Mouse (Mus musculus) limb, embryonic 12.5 days (tissue): Measurements from ENCODE around the gene Nxn. TPM values are rescaled to one million over a fixed set of nuclear protein-coding genes. Genes with fewer than 3 reads are reported as not detected.
"Not testable (repeated sequence)": the region's sequence is repeated elsewhere in the genome, so short reads cannot be mapped to it uniquely, and the experiment has no call there.

ENCODE experiments used
- ATAC-seq: fragments of 200-750 bp; cut with Nextera tagmentation; 2 replicates; pipeline ENCODE4 v1.8.0; 2017; ENCODE audit warnings: low read depth, moderate TSS enrichment; ENCODE audit not compliant: insufficient number of reproducible peaks, insufficient read depth, low FRiP score, low TSS enrichment
- H3K27ac ChIP-seq: fragments of 300-500 bp; sonication (generic); 2 replicates; pipeline ENCODE4 v1.5.1; 2016; ENCODE audit warnings: mild to moderate bottlenecking, moderate library complexity
- H3K27me3 ChIP-seq: fragments of 300-500 bp; sonication (generic); 2 replicates; pipeline ENCODE4 v1.6.1; 2016; ENCODE audit warnings: mild to moderate bottlenecking, moderate library complexity
- H3K36me3 ChIP-seq: fragments of 300-500 bp; sonication (generic); 2 replicates; pipeline ENCODE4 v1.6.1; 2016; ENCODE audit warnings: mild to moderate bottlenecking, moderate library complexity
- H3K4me1 ChIP-seq: fragments of 300-500 bp; sonication (generic); replicated peaks from 2 replicates; pipeline ENCODE4 v1.6.1; 2016
- H3K4me2 ChIP-seq: fragments of 300-500 bp; sonication (generic); 2 replicates; pipeline ENCODE4 v1.6.1; 2016; ENCODE audit warnings: mild to moderate bottlenecking, moderate library complexity
- H3K4me3 ChIP-seq: fragments of 300-500 bp; sonication (generic); replicated peaks from 2 replicates; pipeline ENCODE4 v1.5.1; 2016; ENCODE audit warnings: mild to moderate bottlenecking
- H3K9ac ChIP-seq: fragments of 300-500 bp; sonication (generic); replicated peaks from 2 replicates; pipeline ENCODE4 v1.6.1; 2016; ENCODE audit warnings: mild to moderate bottlenecking, moderate library complexity
- H3K9me3 ChIP-seq: fragments of 300-500 bp; sonication (generic); 2 replicates; pipeline ENCODE4 v1.6.1; 2016; ENCODE audit warnings: mild to moderate bottlenecking, moderate library complexity
- WGBS: fragments of 180-500 bp; shearing (Covaris S2); methylation state at CpG from one replicate; pipeline ENCODE4 v1.1.7; 2016; 5-methylcytosine and 5-hydroxymethylcytosine counted together
- polyA plus RNA-seq: library from polyadenylated mRNA; unstranded; fragments of >200 nt; fragmentation: Nextera tagmentation; extraction: Ambion mirVana; gene quantifications from 2 replicates; pipeline ENCODE4 v1.2.1, GENCODE M21; 2016

Nxn gene
- polyA plus RNA-seq, 1 experiment from 2014 or later = 61.2 TPM

GRCm38 (mm10) chr11:76213841-76214240, 185.1 kb downstream of the Nxn start:
- no peaks in the 10 kb centered on the region for H3K27me3 ChIP-seq
- peaks cover 5% of the 10 kb centered on the region for H3K4me1 ChIP-seq
- no peaks in the 10 kb centered on the region for H3K9me3 ChIP-seq
- H3K4me3 ChIP-seq = no peak overlapping the region
- H3K9ac ChIP-seq = no peak overlapping the region
- no peak for ATAC-seq
- peaks cover 58% of the 10 kb centered on the region for H3K36me3 ChIP-seq
- no peak overlapping the region for H3K4me2 ChIP-seq
- H3K27ac ChIP-seq = no peak overlapping the region
- 94% methylated on average over 5 of the region's 5 CpGs for WGBS

- H3K9me3 ChIP-seq, ATAC-seq: not testable (repeated sequence)
- WGBS = 98% methylated on average over 6 of the region's 6 CpGs
Observed at GRCm38 (mm10) chr11:76211595-76211994, 187.3 kb downstream of the Nxn start.

GRCm38 (mm10) chr11:76210228-76210985, 188.5 kb downstream of the Nxn start:
- Histone ChIP-seq H3K4me3 (no peak overlapping the region), H3K4me1 (no peaks in the 10 kb centered on the region), H3K27ac (no peak overlapping the region), H3K27me3 (no peaks in the 10 kb centered on the region), H3K36me3 (peaks cover 92% of the 10 kb centered on the region), H3K9me3 (no peaks in the 10 kb centered on the region), H3K9ac (no peak overlapping the region), H3K4me2 (no peak overlapping the region)
- WGBS = 90% methylated on average over 13 of the region's 13 CpGs
- no peak for ATAC-seq

More at GRCm38 (mm10) chr11:76211595-76211994, 187.3 kb downstream of the Nxn start:
- H3K4me2 ChIP-seq, H3K4me3 ChIP-seq, H3K27me3 ChIP-seq, H3K27ac ChIP-seq, H3K9ac ChIP-seq, H3K4me1 ChIP-seq: not testable (repeated sequence)
- H3K36me3 ChIP-seq = peaks cover 80% of the 10 kb centered on the region

Other genes starting within 250 kb of the Nxn start
- 39.1 and 43.4 TPM in 2 replicates for gene Vps53, start 219.5 kb downstream of the Nxn start, polyA plus RNA-seq
- 24.2 and 26.6 TPM in 2 replicates for gene Fam57a, start 219.5 kb downstream of the Nxn start, polyA plus RNA-seq
- 0.95 and 1.0 TPM in 2 replicates for gene Dbil5, start 181.5 kb downstream of the Nxn start, polyA plus RNA-seq
- 33.0 and 34.5 TPM in 2 replicates for gene Gemin4, start 181.5 kb downstream of the Nxn start, polyA plus RNA-seq
- gene Mrm3, start 155.4 kb downstream of the Nxn start, polyA plus RNA-seq = 23.0 and 23.9 TPM in 2 replicates
- gene Glod4, start 155.4 kb downstream of the Nxn start, polyA plus RNA-seq = 125 and 136 TPM in 2 replicates
- 127 and 149 TPM in 2 replicates for gene Timm22, start 7.8 kb upstream of the Nxn start, polyA plus RNA-seq
- 48.3 and 54.0 TPM in 2 replicates for gene Abr, start 223.2 kb upstream of the Nxn start, polyA plus RNA-seq